Mouse (Mus musculus) neural tube, embryonic 11.5 days (tissue): ENCODE results near the gene Lrch3. TPM values are rescaled to one million over a fixed set of nuclear protein-coding genes. Genes with fewer than 3 reads are reported as not detected.
"Not testable (repeated sequence)": the region's sequence is repeated elsewhere in the genome, so short reads cannot be mapped to it uniquely, and the experiment has no call there.

Experiments
- ATAC-seq: fragments of 200-750 bp; cut with Nextera tagmentation; 2 replicates; pipeline ENCODE4 v1.8.0; 2017; ENCODE audit warnings: moderate number of reproducible peaks, mild to moderate bottlenecking, moderate TSS enrichment, moderate library complexity; ENCODE audit not compliant: insufficient read depth, low FRiP score, low TSS enrichment
- DNase-seq: peaks from one replicate; pipeline ENCODE4 v3.0.0-alpha.2; 2015; ENCODE audit warnings: low spot score
- H3K27ac ChIP-seq: fragments of 300-500 bp; sonication (generic); 2 replicates; pipeline ENCODE4 v1.5.1; 2014; ENCODE audit warnings: low read depth, mild to moderate bottlenecking, low read length
- H3K27me3 ChIP-seq: fragments of 300-500 bp; sonication (generic); 2 replicates; pipeline ENCODE4 v1.6.1; 2014; ENCODE audit warnings: mild to moderate bottlenecking, low read length, mixed read lengths; ENCODE audit not compliant: control insufficient read depth, insufficient read depth
- H3K36me3 ChIP-seq: fragments of 300-500 bp; sonication (generic); 2 replicates; pipeline ENCODE4 v1.6.1; 2014; ENCODE audit warnings: mild to moderate bottlenecking, low read length, moderate library complexity, mixed read lengths; ENCODE audit not compliant: control insufficient read depth, insufficient read depth
- H3K4me1 ChIP-seq: fragments of 300-500 bp; sonication (generic); 2 replicates; pipeline ENCODE4 v1.6.1; 2014; ENCODE audit warnings: low read length, mixed read lengths; ENCODE audit not compliant: control insufficient read depth, insufficient read depth
- H3K4me2 ChIP-seq: fragments of 300-500 bp; sonication (generic); 2 replicates; pipeline ENCODE4 v1.6.1; 2014; ENCODE audit warnings: low read depth, mild to moderate bottlenecking, moderate library complexity
- H3K4me3 ChIP-seq: fragments of 300-500 bp; sonication (generic); 2 replicates; pipeline ENCODE4 v1.5.1; 2014; ENCODE audit warnings: low read depth, low read length
- H3K9ac ChIP-seq: fragments of 300-500 bp; sonication (generic); 2 replicates; pipeline ENCODE4 v1.6.1; 2014; ENCODE audit warnings: mild to moderate bottlenecking, low read length
- H3K9me3 ChIP-seq: fragments of 300-500 bp; sonication (generic); 2 replicates; pipeline ENCODE4 v1.6.1; 2016; ENCODE audit warnings: low read length; ENCODE audit not compliant: control insufficient read depth
- WGBS: fragments of 180-500 bp; shearing (Covaris S2); extraction: QIAGEN DNeasy Blood & Tissue Kit; methylation state at CpG from one replicate; pipeline ENCODE4 v1.1.7; 2014; 5-methylcytosine and 5-hydroxymethylcytosine counted together
- polyA plus RNA-seq: library from polyadenylated mRNA; unstranded; fragments of >200 nt; fragmentation: Nextera tagmentation; extraction: Ambion mirVana; gene quantifications from 2 replicates; pipeline ENCODE4 v1.2.1, GENCODE M21; 2014

The Lrch3 gene
- polyA plus RNA-seq, 1 experiment from 2014 or later: 42.4 TPM

DNA sequence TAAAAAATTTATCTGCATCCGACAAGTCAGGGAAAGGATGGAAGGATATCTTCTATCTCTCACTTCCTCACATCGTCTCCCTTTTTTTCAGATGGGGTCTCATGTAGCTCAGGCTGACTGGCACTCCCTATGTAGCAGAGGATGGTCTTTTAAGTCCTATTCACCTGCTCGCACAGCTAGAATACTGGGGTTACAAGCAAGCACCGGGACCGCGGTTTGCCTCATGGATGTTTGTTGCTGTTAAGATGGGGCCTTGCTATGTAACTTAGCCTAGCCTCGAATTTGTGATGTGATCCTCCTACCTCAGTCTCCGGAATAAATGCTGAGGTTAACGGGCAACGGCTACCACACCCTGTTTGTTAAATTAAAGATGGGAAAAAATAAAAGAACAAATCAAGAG lies 141.8 kb downstream of the Lrch3 start:
- no peaks in the 10 kb centered on the region for H3K27me3 ChIP-seq
- H3K9me3 ChIP-seq: no peaks in the 10 kb centered on the region
- H3K36me3 ChIP-seq: peaks cover 11% of the 10 kb centered on the region
- no peak overlapping the region for H3K9ac ChIP-seq
- no peak overlapping the region for H3K27ac ChIP-seq
- DNase-seq (peak; percentile 18), ATAC-seq (0 out of 2 replicates have a peak, but pooled peaks have one; percentile 7)
- WGBS: 23% methylated on average over 10 of the region's 10 CpGs
- peaks cover 8% of the 10 kb centered on the region for H3K4me1 ChIP-seq
- H3K4me2 ChIP-seq: peak overlapping the region; percentile 57
- peak overlapping the region; percentile 98 for H3K4me3 ChIP-seq

DNA sequence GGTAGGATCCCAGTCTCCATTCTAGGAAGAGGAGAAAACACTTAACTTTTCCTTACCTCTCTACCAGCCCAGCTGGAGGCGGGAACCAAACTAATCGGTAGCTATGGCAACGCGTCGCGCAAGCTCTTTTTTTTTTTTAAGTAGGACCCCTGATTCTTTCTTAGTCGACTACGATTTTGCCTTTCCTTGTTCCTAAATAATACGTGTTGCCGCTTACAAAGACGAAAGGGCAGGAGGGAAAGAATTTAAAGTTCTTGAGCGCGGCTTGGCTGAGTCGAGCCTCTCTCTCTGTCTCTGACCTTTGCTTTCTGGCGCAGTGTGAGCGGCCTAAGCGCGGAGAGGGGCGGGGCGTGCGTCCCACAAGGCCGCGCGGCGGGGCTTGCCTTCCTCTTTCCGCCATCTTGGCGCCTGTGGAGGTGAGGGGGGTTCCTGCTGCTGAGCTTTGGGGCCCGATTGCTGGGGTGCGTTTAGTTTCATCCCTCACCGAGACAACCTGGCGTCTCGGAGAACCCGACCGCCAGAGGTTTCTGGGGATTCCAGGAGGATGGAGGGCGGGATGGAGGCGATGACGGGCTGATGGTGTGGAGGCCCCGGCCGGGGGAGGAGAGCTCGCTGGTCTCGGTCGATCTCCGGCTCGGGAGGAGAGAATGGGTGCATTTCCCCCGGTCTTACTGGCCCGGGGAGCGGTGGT lies 142.3 kb downstream of the Lrch3 start, which contains the start of the genes Iqcg and Rpl35a:
TSS of gene Iqcg (minus strand) at position 124 of the 691 bp plus-strand sequence.
TSS of gene Rpl35a (plus strand) at position 359 of the 691 bp plus-strand sequence.
- ATAC-seq (peak; percentile 89), DNase-seq (peak; percentile 94)
- H3K4me3 ChIP-seq: peak within 1 kb of the TSS; percentile 98
- peaks cover 8% of the 10 kb centered on the region for H3K4me1 ChIP-seq
- H3K27me3 ChIP-seq: no peaks in the 10 kb centered on the region
- H3K27ac ChIP-seq: peak within 1 kb of the TSS; percentile 79
- H3K9me3 ChIP-seq: no peaks in the 10 kb centered on the region
- peaks cover 13% of the 10 kb centered on the region for H3K36me3 ChIP-seq
- H3K4me2 ChIP-seq: peak within 1 kb of the TSS; percentile 57
- peak within 1 kb of the TSS; percentile 98 for H3K9ac ChIP-seq
- 0% methylated on average over 47 of the region's 47 CpGs for WGBS

DNA sequence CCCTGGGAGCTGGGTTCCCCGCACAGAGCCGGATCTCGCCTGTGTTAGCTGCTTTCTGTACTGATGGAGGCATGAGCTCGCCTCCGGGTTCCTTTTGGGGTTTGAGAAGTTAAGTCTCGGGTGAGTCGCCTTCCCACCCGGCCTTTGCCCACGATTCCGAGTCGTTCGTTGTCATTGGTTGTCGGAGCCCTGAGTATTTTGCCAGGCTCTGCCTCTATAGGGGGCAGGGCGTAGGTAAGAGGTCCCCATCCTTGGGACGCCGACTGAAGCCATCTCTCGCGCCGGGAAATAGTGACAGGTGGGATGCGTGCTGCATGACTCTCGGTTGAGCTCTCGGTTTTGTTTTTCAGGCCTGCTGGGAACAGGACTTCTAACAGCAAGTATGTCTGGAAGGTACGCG lies 142.9 kb downstream of the Lrch3 start:
- DNase-seq: no peak
- Histone ChIP-seq H3K27ac (peak overlapping the region; percentile 79), H3K36me3 (peaks cover 13% of the 10 kb centered on the region), H3K27me3 (no peaks in the 10 kb centered on the region), H3K9ac (peak overlapping the region; percentile 98), H3K4me3 (peak overlapping the region; percentile 98), H3K4me2 (peak overlapping the region; percentile 57), H3K9me3 (no peaks in the 10 kb centered on the region), H3K4me1 (peaks cover 11% of the 10 kb centered on the region)
- WGBS: under 1% methylated on average over 24 of the region's 24 CpGs
- peak; percentile 33; the same call in 1 of the 2 replicates for ATAC-seq

DNA sequence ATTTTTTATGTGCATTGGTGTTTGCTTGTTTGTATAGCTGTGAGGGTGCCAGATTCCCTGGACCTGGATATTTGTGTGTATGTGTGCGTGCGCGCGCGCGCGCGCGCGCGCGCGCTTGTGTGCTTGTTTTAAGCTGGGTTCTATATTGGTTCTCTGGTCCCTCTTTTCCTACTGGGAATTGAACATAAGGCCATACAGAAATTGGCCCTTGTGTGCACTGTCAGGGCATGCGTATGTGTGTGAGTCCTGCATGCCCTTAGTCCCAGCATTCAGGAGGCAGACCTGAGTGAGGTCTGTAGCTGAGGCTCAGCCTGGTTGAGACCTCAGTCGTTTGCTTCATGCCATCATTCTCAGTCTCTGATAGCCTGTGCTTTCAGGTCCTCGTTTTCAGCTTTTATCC lies 144.1 kb downstream of the Lrch3 start:
- Histone ChIP-seq H3K9me3 (no peaks in the 10 kb centered on the region), H3K27me3 (no peaks in the 10 kb centered on the region), H3K4me2 (peak overlapping the region; percentile 57), H3K9ac (peak overlapping the region; percentile 14; the same call in 1 of the 2 replicates), H3K4me1 (peaks cover 13% of the 10 kb centered on the region), H3K4me3 (peak overlapping the region; percentile 98), H3K27ac (no peak overlapping the region), H3K36me3 (peaks cover 13% of the 10 kb centered on the region)
- ATAC-seq (no peak), DNase-seq (no peak)
- 92% methylated on average over 16 of the region's 16 CpGs for WGBS

DNA sequence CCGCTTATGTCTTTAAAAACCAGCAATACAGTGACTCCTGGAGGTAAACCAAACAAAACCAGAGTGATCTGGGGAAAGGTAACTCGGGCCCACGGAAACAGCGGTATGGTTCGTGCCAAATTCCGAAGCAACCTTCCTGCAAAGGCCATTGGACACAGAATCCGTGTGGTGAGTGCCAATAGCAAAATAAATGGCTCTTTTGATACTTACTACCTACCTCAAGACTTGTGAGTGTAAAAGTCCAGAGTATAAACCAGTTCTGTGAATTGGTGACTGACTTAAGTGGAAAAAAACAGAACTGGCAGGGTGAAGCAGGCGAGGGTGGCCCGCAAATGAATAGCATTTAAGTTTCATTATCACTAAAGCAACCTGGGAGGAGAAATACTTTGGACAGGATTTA lies 144.8 kb downstream of the Lrch3 start:
- H3K27ac ChIP-seq, H3K9ac ChIP-seq, H3K4me2 ChIP-seq, H3K4me3 ChIP-seq, H3K9me3 ChIP-seq, ATAC-seq, H3K27me3 ChIP-seq, DNase-seq: not testable (repeated sequence)
- H3K36me3 ChIP-seq: peaks cover 13% of the 10 kb centered on the region
- peaks cover 19% of the 10 kb centered on the region for H3K4me1 ChIP-seq
- WGBS: 93% methylated on average over 9 of the region's 9 CpGs

DNA sequence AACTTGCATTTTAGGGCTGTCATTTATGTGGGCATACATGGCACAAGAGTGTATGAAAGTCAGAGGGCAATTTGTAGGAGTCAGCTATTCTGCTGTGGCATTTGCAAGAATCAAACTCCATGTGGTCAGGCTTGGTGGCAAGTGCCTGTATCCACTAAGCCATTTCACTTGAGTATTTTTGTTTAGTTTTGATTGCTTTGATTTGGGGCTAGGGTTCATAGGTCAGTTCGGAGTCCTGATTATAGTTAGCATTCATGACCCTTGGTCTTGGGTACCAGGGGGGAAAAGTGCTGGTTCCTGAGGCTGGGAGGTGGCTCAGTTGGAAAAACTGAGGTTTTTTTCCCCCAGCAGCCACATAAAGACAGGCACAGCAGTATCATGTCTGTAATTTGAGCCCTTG lies 145.6 kb downstream of the Lrch3 start:
- ATAC-seq (no peak), DNase-seq (no peak)
- Histone ChIP-seq H3K27ac (no peak overlapping the region), H3K9me3 (no peaks in the 10 kb centered on the region), H3K4me2 (no peak overlapping the region), H3K4me1 (peaks cover 24% of the 10 kb centered on the region), H3K27me3 (no peaks in the 10 kb centered on the region), H3K4me3 (no peak overlapping the region), H3K36me3 (peaks cover 13% of the 10 kb centered on the region), H3K9ac (no peak overlapping the region)
- 93% methylated on average over 1 of the region's 1 CpGs for WGBS

DNA sequence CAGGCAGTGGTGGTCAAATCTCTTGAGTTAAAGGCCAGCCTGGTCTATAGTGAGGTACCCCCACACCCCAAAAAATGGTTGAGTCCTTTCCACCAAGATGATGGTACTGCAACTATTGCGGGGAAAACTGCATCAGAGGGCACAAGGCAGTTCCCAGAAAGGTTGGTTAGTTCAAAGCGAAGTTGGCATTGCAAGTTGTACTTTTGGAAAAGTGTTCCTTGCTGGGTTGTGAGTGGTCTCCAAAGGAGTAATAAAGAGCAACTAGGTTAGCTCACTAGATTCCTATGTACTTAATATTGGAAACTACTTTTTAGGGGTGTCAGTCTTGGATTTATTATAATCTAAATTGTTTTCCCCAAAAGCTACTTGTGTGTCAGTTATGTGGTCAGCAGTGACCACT lies 147.0 kb downstream of the Lrch3 start:
- Histone ChIP-seq H3K4me3 (no peak overlapping the region), H3K27ac (no peak overlapping the region), H3K4me1 (peaks cover 24% of the 10 kb centered on the region), H3K9me3 (no peaks in the 10 kb centered on the region), H3K4me2 (no peak overlapping the region), H3K27me3 (no peaks in the 10 kb centered on the region), H3K36me3 (peaks cover 13% of the 10 kb centered on the region), H3K9ac (no peak overlapping the region)
- DNase-seq (no peak), ATAC-seq (no peak)
- 77% methylated on average over 2 of the region's 2 CpGs for WGBS

DNA sequence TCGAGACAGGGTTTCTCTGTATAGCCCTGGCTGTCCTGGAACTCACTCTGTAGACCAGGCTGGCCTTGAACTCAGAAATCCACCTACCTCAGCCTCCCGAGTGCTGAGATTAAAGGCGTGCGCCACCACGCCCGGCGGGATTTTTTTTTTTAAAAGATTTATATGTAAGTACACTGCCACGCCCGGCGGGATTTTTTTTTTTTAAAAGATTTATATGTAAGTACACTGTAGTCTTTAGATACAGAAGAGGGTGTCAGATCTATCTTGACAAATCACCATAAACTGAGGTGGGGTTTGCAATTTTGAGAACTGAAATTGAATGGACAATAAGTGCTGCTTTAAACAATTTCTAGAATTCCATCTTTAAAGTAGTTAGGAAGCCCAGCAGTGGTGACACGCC lies 147.5 kb downstream of the Lrch3 start:
- 48% methylated on average over 11 of the region's 11 CpGs for WGBS
- H3K36me3 ChIP-seq: peaks cover 13% of the 10 kb centered on the region
- DNase-seq (no peak), ATAC-seq (no peak)
- H3K9me3 ChIP-seq: no peaks in the 10 kb centered on the region
- peak overlapping the region; percentile 80; the same call in 1 of the 2 replicates for H3K4me2 ChIP-seq
- peaks cover 24% of the 10 kb centered on the region for H3K4me1 ChIP-seq
- peak overlapping the region; percentile 35; the same call in 1 of the 2 replicates for H3K27ac ChIP-seq
- H3K4me3 ChIP-seq: no peak overlapping the region
- no peaks in the 10 kb centered on the region for H3K27me3 ChIP-seq
- no peak overlapping the region for H3K9ac ChIP-seq
